In genomic region chr6:82083655-82084054, GRCm38 (mm10) we compare ENCODE assay signal across 15 mouse cellular contexts. TPM values are rescaled to one million over a fixed set of nuclear protein-coding genes. Genes with fewer than 3 reads are reported as not detected.
A peak's percentile ranks its signal among the peaks of the same experiment; 100 is the strongest.
DNase-seq lines count a peak whose midpoint lies in the region; ATAC-seq and TF ChIP-seq lines count a peak whose summit lies in the region.
"Had no signal": no experiment of that assay in that cellular context is flagged by ENCODE, and none has a peak within 500 bp of the region (broad histone marks: within the 10 kb centered on the region; RNA-seq: fewer than 3 reads in every experiment).

No protein-coding gene starts in this region.

- TF ChIP-seq CTCF in lung, embryonic 14.5 days (IDR thresholded peaks at IDR 0.05; ENCODE audit: low read depth): no peak
- TF ChIP-seq CTCF in small intestine, adult 2 months (IDR thresholded peaks at IDR 0.05; ENCODE audit: extremely low read depth, insufficient read length, insufficient replicate concordance, low read depth, low read length): no peak

- no peak for TF ChIP-seq POLR2A in small intestine, adult 2 months (IDR thresholded peaks at IDR 0.05; ENCODE audit: low read depth, low read length)

- H3K36me3 ChIP-seq in heart, embryonic 15.5 days: no peaks in the 10 kb centered on the region
- H3K36me3 ChIP-seq in lung, embryonic 14.5 days (ENCODE audit: insufficient read depth): peaks cover 28% of the 10 kb centered on the region
- no peaks in the 10 kb centered on the region for H3K36me3 ChIP-seq in small intestine, adult 2 months (ENCODE audit: control insufficient read depth, insufficient read depth, low read length)
- H3K36me3 ChIP-seq: hindbrain, embryonic 13.5 days; neural tube, embryonic 12.5 days had no signal

- H3K27ac ChIP-seq in heart, embryonic 15.5 days: peak overlapping the region; percentile 61
- peak overlapping the region; percentile 74 for H3K27ac ChIP-seq in lung, embryonic 14.5 days (ENCODE audit: low read depth)
- H3K27ac ChIP-seq in small intestine, adult 2 months (ENCODE audit: insufficient read depth, low read depth, low read length): peak overlapping the region; percentile 5; the same call in 1 of the 2 replicates
- H3K27ac ChIP-seq: hindbrain, embryonic 13.5 days; liver, embryonic 15.5 days; neural tube, embryonic 12.5 days had no signal

- H3K4me1 ChIP-seq in heart, embryonic 15.5 days (replicated peaks): no peaks in the 10 kb centered on the region
- no peaks in the 10 kb centered on the region for H3K4me1 ChIP-seq in lung, embryonic 14.5 days (ENCODE audit: insufficient read depth)
- H3K4me1 ChIP-seq in small intestine, adult 2 months (ENCODE audit: control insufficient read depth, insufficient read depth, insufficient read length, low read length): no peaks in the 10 kb centered on the region
- H3K4me1 ChIP-seq: hindbrain, embryonic 13.5 days; liver, embryonic 15.5 days; neural tube, embryonic 12.5 days had no signal

- no peak overlapping the region for H3K9ac ChIP-seq in heart, embryonic 15.5 days
- no peak overlapping the region for H3K9ac ChIP-seq in lung, embryonic 14.5 days
- H3K9ac ChIP-seq: hindbrain, embryonic 13.5 days; liver, embryonic 15.5 days; neural tube, embryonic 12.5 days had no signal

- 61% methylated on average over 6 of the region's 6 CpGs for WGBS in heart, embryonic 15.5 days
- 78% methylated on average over 6 of the region's 6 CpGs for WGBS in lung, embryonic 14.5 days
- WGBS in small intestine, adult 2 months: 91% methylated on average over 6 of the region's 6 CpGs

- no peaks in the 10 kb centered on the region for H3K9me3 ChIP-seq in heart, embryonic 15.5 days (replicated peaks)
- no peaks in the 10 kb centered on the region for H3K9me3 ChIP-seq in lung, embryonic 14.5 days (ENCODE audit: low read depth, low read length)
- H3K9me3 ChIP-seq: liver, embryonic 15.5 days; neural tube, embryonic 12.5 days had no signal

- DNase-seq in cerebellum, postnatal 14 days: peak; percentile 43 to 65
- DNase-seq in cerebellum, adult 18-20 months: no peak
- DNase-seq in heart, adult 8-10 months (ENCODE audit: low spot score): no peak
- no peak for DNase-seq in lung, embryonic 14.5 days
- no peak for DNase-seq in lung, postnatal 10 days
- DNase-seq in thymus, postnatal 10 days (ENCODE audit: low spot score in 2 of 2): no peak
- DNase-seq: right cerebral cortex, postnatal 25 days; thymus, adult 18-20 months had no signal

- no peaks in the 10 kb centered on the region for H3K27me3 ChIP-seq in heart, embryonic 15.5 days
- no peaks in the 10 kb centered on the region for H3K27me3 ChIP-seq in lung, embryonic 14.5 days (ENCODE audit: insufficient read depth, low read length)
- H3K27me3 ChIP-seq in small intestine, adult 2 months (ENCODE audit: control insufficient read depth, insufficient read depth, low read length): no peaks in the 10 kb centered on the region
- H3K27me3 ChIP-seq: hindbrain, embryonic 13.5 days; liver, embryonic 15.5 days; megakaryocyte, embryonic 14.5 days; neural tube, embryonic 12.5 days; Patski had no signal

- no peak overlapping the region for H3K4me2 ChIP-seq in heart, embryonic 15.5 days
- no peak overlapping the region for H3K4me2 ChIP-seq in lung, embryonic 14.5 days
- H3K4me2 ChIP-seq: hindbrain, embryonic 13.5 days; liver, embryonic 15.5 days; neural tube, embryonic 12.5 days had no signal

- H3K4me3 ChIP-seq in heart, embryonic 15.5 days: no peak overlapping the region
- H3K4me3 ChIP-seq in lung, embryonic 14.5 days (ENCODE audit: low read depth, low read length): no peak overlapping the region
- H3K4me3 ChIP-seq in small intestine, adult 2 months (ENCODE audit: low read depth, low read length): no peak overlapping the region
- H3K4me3 ChIP-seq: hindbrain, embryonic 13.5 days; liver, embryonic 15.5 days; neural tube, embryonic 12.5 days had no signal

- ATAC-seq in heart, embryonic 15.5 days (replicated peaks; ENCODE audit: insufficient number of reproducible peaks, insufficient read depth, low FRiP score, low read depth): no peak
- ATAC-seq in lung, embryonic 14.5 days (ENCODE audit: insufficient read depth): no peak
- ATAC-seq: Patski had no signal

RNA-seq across cellular contexts. Expression of gene Eva1a, which starts 42.8 kb away (rescaled TPM):
- polyA plus RNA-seq in heart, embryonic 15.5 days (2015; fragmentation: Nextera tagmentation; extraction: Ambion mirVana): 5.2 and 8.1 TPM in 2 replicates
- total RNA-seq in heart, adult 8-10 months (2022): 1 to 10 TPM; 1.5 to 2.2 (median 1.6) TPM
- 46.5 and 53.7 TPM in 2 replicates for polyA plus RNA-seq in lung, embryonic 14.5 days (2014; fragmentation: Nextera tagmentation; extraction: Ambion mirVana)
- polyA plus RNA-seq in small intestine, adult 2 months (2012; rRNA removed): 3.3 and 3.9 TPM in 2 replicates

Comparison
In these comparisons a context has a peak if more than half of its experiments do, and no peak if none do; other contexts are left out.
1. DNase-seq: peak in cerebellum, postnatal 14 days (2 of 2); none in cerebellum, adult 18-20 months (0 of 2), heart, adult 8-10 months (single experiment), lung, embryonic 14.5 days (single experiment), lung, postnatal 10 days (single experiment) and thymus, postnatal 10 days (0 of 2).
2. H3K27ac ChIP-seq: peak in every context shown above with its lines; median percentile 74 in lung, embryonic 14.5 days; 61 in heart, embryonic 15.5 days; 5 in small intestine, adult 2 months.